Mouse (Mus musculus) granulocyte monocyte progenitor cell, adult 5-6 weeks (primary cell): ENCODE results near the gene Plek. TPM values are rescaled to one million over a fixed set of nuclear protein-coding genes. Genes with fewer than 3 reads are reported as not detected.
A peak's percentile ranks its signal among the peaks of the same experiment; 100 is the strongest.

Experiments
- ATAC-seq: replicated peaks from 2 replicates; pipeline ENCODE4 v1.8.0; 2016; ENCODE audit warnings: mild to moderate bottlenecking, moderate TSS enrichment, inconsistent platforms; ENCODE audit not compliant: poor library complexity, severe bottlenecking
- total RNA-seq, 2 experiments: library from RNA; stranded (forward) in 1 of 2; stranded (reverse) in 1 of 2; fragments of 200-712, 200-1000 nt in 1 of 2; fragments of >200 nt in 1 of 2; fragmentation: Nextera tagmentation in 1 of 2; gene quantifications; 2 replicates each; pipeline ENCODE4 v1.2.3; 2014 to 2017

Gene Plek
- total RNA-seq, 2 experiments from 2014 or later, result 16.8 to 27.5 TPM

GRCm38 (mm10) chr11:17002739-17003373, 49.3 kb downstream of the Plek start:
- peak; percentile 38 for ATAC-seq

GRCm38 (mm10) chr11:17000353-17001334, 51.5 kb downstream of the Plek start:
- ATAC-seq, result peak; percentile 29

GRCm38 (mm10) chr11:16999933-17000332, 52.2 kb downstream of the Plek start:
- ATAC-seq, result no peak

GRCm38 (mm10) chr11:16999387-16999786, 52.8 kb downstream of the Plek start:
- ATAC-seq, result peak; percentile 57

- ATAC-seq, result no peak
Observed at GRCm38 (mm10) chr11:16997465-16997864, 54.7 kb downstream of the Plek start.

GRCm38 (mm10) chr11:16996818-16997217, 55.4 kb downstream of the Plek start:
- ATAC-seq, result no peak

- ATAC-seq, result no peak
Observed at GRCm38 (mm10) chr11:16992880-16993279, 59.3 kb downstream of the Plek start.

- ATAC-seq, result no peak
Observed at GRCm38 (mm10) chr11:16989885-16990284, 62.3 kb downstream of the Plek start.

GRCm38 (mm10) chr11:16987745-16988328, 64.3 kb downstream of the Plek start:
- peak; percentile 90 for ATAC-seq

- ATAC-seq, result peak; percentile 20
Observed at GRCm38 (mm10) chr11:16986550-16987187, 65.5 kb downstream of the Plek start.

- ATAC-seq, result peak; percentile 85
Observed at GRCm38 (mm10) chr11:16978161-16978707, 73.9 kb downstream of the Plek start.

- peak; percentile 25 for ATAC-seq
Observed at GRCm38 (mm10) chr11:16977611-16978010, 74.6 kb downstream of the Plek start.

- ATAC-seq, result peak; percentile 64
Observed at GRCm38 (mm10) chr11:16976937-16977336, 75.2 kb downstream of the Plek start.

- no peak for ATAC-seq
Observed at GRCm38 (mm10) chr11:16973086-16973485, 79.1 kb downstream of the Plek start.

GRCm38 (mm10) chr11:16972027-16972426, 80.2 kb downstream of the Plek start:
- ATAC-seq, result no peak

- peak; percentile 93 for ATAC-seq
Observed at GRCm38 (mm10) chr11:16969650-16970049, 82.5 kb downstream of the Plek start.

GRCm38 (mm10) chr11:16967806-16968205, 84.4 kb downstream of the Plek start:
- ATAC-seq, result peak; percentile 79

GRCm38 (mm10) chr11:16958520-16958919, 93.7 kb downstream of the Plek start:
- ATAC-seq, result no peak

GRCm38 (mm10) chr11:16957030-16957429, 95.2 kb downstream of the Plek start:
- ATAC-seq, result no peak
